Mouse (Mus musculus): Measurements from ENCODE around the gene Orc3.
"Not testable (repeated sequence)": the region's sequence is repeated elsewhere in the genome, so short reads cannot be mapped to it uniquely, and the experiment has no call there.

Gene Orc3

DNA sequence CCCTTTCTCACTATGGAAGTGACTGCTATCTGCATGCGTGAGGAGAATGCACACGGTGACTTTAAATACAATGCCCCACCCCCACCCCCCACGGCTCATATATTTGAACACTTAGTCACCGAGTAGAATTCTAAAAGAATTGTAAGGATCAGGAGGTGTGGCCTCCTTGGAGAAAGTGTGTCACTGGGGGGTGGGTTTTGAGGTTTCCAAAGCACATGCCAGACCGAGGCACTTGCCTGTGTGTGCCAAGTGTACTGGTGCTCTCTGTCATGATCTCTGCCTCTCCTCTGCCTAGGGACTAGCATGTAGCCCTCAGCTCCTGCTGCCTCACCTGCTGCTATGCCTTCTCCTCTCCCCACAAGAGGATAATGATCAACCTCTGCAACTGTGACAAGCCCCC is 32.3 kb downstream of the Orc3 start:
- DNase-seq (ENCODE audit: low read depth): peak; percentile 64

DNA sequence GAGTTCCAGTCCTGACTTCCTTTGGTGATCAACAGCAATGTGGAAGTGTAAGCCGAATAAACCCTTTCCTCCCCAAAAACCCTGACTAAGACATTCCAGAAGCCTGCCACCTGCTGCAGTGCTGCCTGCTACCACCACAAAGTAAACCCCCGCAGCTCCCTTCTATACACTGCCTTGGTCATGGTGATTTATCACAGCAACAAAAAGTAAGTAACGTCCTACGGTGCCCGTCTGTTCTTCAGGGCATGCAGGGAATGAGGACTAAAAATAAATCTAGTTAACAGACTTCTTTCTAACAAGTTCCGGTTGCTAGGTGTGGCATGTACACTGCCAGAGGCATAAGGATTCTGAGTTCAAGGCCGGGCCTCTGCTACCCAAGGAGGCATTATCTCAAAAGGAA is 32.8 kb downstream of the Orc3 start:
- DNase-seq (ENCODE audit: low read depth): no peak

DNA sequence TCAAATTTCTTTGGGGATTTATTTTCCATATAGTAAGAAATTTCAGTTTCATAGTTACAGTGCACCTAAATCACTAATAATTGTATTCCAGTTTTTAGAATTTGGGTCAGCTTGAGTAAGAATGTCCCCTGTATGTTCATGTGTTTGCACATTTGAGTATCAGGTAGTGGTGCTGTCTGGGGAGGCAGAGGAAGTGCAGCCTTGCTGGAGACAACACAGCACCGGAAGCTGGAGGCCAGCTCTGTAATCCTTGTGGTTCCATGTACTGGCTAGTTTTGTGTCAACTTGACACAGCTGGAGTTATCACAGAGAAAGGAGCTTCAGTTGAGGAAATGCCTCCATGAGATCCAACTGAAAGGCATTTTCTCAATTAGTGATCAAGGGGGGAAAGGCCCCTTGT is 33.3 kb downstream of the Orc3 start:
- DNase-seq (ENCODE audit: low read depth): not testable (repeated sequence)

DNA sequence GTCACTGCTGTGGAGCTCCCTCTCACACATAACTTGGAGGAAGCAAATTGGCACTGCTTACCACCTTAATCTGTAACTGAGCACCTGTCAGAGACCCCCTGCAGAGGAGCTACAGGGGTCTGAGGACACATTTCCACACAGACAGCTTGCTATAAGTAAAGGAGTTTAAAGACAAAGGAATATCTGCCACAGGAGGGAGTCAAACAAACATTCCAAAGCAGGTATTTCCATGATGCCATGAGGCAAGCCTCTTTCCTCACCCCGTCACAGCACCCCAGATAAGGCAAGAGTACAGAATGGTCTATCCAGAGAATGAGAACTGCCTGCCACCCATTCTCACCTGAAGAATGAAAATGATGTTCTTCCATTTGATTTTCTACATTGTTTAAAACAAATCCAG is 35.5 kb downstream of the Orc3 start:
- DNase-seq (ENCODE audit: low read depth): no peak

- DNase-seq (ENCODE audit: low read depth): no peak
Measured at GRCm38 (mm10) chr4:34577028-34577427, 37.7 kb downstream of the Orc3 start.

DNA sequence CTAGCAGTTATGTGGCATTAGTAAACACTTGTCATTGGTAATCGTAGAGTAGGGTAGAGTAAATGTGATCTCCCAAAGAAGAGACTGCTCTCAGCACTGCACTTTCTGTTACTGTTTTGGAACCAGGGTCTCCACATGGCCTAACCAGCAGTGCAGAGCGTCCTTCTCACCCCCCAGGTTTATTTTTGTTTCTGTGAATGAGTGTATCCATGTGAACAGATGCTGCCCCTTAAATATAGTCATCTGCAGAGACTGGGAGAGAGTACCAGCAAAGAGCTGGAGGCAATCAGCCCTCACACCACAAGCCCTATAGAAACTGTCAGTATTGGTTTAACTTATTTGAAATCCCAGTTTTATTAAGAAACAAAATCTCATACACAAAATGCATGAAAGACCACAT is 41.9 kb downstream of the Orc3 start:
- DNase-seq (ENCODE audit: low read depth): no peak

GRCm38 (mm10) chr4:34566226-34566625 is 48.5 kb downstream of the Orc3 start:
- no peak for DNase-seq (ENCODE audit: low read depth)

GRCm38 (mm10) chr4:34560971-34561370 is 53.8 kb downstream of the Orc3 start:
- peak; percentile 20 for DNase-seq (ENCODE audit: low read depth)

- DNase-seq (ENCODE audit: low read depth): peak; percentile 69
Measured at GRCm38 (mm10) chr4:34556183-34556582, 58.6 kb downstream of the Orc3 start.

- DNase-seq (ENCODE audit: low read depth): no peak
Measured at GRCm38 (mm10) chr4:34555604-34556003, 59.1 kb downstream of the Orc3 start.

- no peak for DNase-seq (ENCODE audit: low read depth)
Measured at GRCm38 (mm10) chr4:34554596-34554995, 60.1 kb downstream of the Orc3 start.

- DNase-seq (ENCODE audit: low read depth): no peak
Measured at GRCm38 (mm10) chr4:34551966-34552365, 62.8 kb downstream of the Orc3 start.

DNA sequence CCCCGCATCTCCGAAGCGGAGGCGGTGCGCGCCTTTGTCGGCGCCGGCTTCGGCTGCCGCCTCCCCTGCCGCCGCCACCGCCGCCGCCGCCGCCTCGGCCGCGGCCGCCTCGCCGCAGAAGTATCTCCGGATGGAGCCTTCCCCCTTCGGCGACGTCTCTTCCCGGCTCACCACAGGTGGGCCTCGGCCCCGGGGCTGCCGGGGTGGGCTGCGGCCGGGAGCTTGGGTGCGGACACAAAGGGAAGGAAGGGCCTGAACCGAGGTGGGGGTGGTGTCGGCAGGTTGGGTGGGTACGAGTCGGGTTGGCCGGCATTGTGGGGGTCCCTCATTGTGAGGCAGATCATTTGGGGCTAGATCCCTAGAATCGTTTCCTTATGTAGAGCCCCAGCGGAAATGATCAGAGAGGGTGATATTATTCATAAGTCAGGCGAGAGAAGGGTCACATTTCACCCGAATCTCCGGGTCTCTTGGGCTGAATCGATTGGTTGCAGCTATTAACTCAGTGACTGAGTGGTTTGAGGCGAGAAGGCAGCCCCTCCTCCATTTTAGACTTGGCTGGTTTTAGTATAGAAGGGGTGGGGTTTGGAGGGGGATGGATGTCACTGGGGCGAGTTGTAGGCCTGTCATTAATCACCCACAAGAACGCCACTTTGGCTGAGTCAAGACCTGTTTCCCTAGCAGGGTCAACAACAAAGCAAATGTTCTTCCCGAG is 63.5 kb downstream of the Orc3 start:
- DNase-seq (ENCODE audit: low read depth): peak; percentile 81

DNA sequence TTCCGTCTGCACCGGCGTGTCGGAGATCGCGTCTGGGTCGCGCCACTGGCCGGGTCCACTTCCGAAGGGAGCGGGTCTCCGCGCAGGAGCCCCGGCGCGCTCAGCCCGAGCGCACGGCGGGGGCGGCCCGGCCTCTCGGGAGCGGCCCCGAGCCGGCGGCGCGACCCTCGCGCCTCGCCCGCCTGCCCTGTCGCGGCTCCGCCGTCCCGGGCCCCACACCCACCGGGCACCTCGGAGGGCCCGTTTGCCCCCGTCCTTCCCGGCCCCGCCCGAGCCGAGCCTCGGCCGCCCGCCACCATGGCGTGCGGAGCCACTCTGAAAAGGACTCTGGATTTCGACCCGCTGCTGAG is 64.0 kb downstream of the Orc3 start, which contains the start of gene Akirin2:
TSS of gene Akirin2 (plus strand) at position 190 of the 350 bp plus-strand sequence.
- DNase-seq (ENCODE audit: low read depth): no peak

- DNase-seq (ENCODE audit: low read depth): peak; percentile 97
Measured at GRCm38 (mm10) chr4:34549981-34550747, 64.6 kb downstream of the Orc3 start.

DNA sequence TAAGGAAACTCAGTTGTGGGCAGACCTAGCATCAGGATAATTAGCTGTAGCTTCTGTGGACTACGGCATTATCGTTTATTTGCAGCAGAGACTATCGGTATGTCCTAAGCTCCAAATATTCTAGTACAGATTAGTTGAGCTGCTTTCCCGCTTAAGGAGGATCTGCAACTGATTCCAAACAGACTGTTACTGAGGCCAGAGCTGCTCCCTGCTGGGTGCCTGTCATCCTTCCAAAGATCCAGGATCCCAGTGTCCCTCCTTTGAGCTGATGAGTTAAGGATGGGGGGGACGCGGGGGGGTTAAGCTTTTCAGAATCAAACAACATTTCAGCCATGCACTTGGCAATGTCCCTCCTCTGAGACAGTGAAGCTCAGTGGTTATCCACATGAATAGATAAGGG is 84.8 kb downstream of the Orc3 start:
- DNase-seq (ENCODE audit: low read depth): no peak

- DNase-seq (ENCODE audit: low read depth): no peak
Measured at GRCm38 (mm10) chr4:34529379-34529778, 85.4 kb downstream of the Orc3 start.

DNA sequence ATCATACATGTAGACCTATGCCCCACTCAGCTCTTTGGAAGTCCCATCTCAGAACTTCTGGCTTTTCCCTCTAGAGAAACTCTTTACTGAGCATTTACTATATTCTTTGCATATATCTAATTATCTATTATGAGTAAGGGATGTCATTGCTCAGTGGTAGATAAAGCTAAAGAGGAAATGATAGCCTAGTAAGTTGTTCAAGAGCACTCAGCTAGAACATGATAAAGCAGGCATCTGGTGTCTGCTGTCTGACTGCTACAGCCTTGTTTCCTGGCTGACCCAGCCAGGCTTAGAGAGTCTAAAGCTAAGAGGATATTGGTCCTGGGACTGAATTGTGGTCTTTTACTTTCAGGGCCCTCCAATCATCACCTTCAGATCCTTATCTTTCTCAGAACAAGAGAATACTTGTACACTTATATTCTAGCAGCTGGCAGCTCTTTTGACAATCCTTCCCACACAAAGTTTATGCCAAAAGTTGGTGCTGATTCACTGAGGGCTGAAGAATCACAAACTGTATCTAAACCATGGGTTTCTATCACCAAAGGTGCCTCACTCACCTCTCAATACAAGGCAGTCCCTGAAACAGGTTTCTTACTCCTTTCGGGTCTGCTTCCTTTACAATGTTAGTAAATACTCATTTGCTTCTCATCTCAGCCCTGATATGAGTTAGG is 86.2 kb downstream of the Orc3 start:
- peak; percentile 16 for DNase-seq (ENCODE audit: low read depth)

DNA sequence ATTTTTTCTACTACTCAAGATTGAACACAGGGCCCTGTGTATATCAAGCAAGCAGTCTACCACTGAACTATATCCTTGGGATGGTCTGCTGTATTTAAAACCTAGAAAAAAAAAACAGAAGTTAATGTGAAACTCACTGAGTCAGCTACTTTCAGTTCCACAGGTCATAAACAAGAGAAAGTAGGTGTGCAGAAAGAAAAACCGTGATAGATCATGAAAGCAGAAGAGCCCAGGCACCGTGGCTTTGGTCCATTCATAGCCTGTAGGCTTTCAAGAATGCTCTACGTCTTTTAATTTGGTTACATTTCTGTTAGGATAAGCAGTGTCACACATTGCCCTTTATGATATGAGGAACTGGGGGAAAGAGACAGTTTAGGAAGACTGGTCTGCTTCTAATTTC is 88.0 kb downstream of the Orc3 start:
- DNase-seq (ENCODE audit: low read depth): no peak

GRCm38 (mm10) chr4:34523586-34523985 is 91.2 kb downstream of the Orc3 start:
- DNase-seq (ENCODE audit: low read depth): no peak

GRCm38 (mm10) chr4:34522846-34523245 is 91.9 kb downstream of the Orc3 start:
- peak; percentile 85 for DNase-seq (ENCODE audit: low read depth)

All from NIH3T3 (cell line).